Mouse (Mus musculus): ENCODE results near the gene March7. TPM values are rescaled to one million over a fixed set of nuclear protein-coding genes. Genes with fewer than 3 reads are reported as not detected.

The March7 gene
- polyA plus RNA-seq, 1 experiment from 2014 or later: 78.5 TPM

GRCm38 (mm10) chr2:60214683-60215082 lies 5.0 kb downstream of the March7 start:
- H3K4me1 ChIP-seq: peaks cover 27% of the 10 kb centered on the region
- no peak overlapping the region for H3K9ac ChIP-seq
- no peaks in the 10 kb centered on the region for H3K27me3 ChIP-seq
- H3K4me3 ChIP-seq (replicated peaks): no peak overlapping the region
- no peak for ATAC-seq (ENCODE audit: insufficient number of reproducible peaks, low FRiP score, low TSS enrichment, low read depth)
- WGBS: 92% methylated on average over 2 of the region's 2 CpGs
- H3K9me3 ChIP-seq (replicated peaks): no peaks in the 10 kb centered on the region
- H3K27ac ChIP-seq (replicated peaks): no peak overlapping the region
- H3K36me3 ChIP-seq: 0 out of 2 replicates have a peak, but pooled peaks cover 5% of the 10 kb centered on the region
- no peak overlapping the region for H3K4me2 ChIP-seq (replicated peaks)

GRCm38 (mm10) chr2:60216547-60217153 lies 7.0 kb downstream of the March7 start:
- no peak overlapping the region for H3K4me2 ChIP-seq (replicated peaks)
- no peak overlapping the region for H3K9ac ChIP-seq
- no peaks in the 10 kb centered on the region for H3K27me3 ChIP-seq
- 79% methylated on average over 4 of the region's 4 CpGs for WGBS
- peaks cover 24% of the 10 kb centered on the region for H3K4me1 ChIP-seq
- H3K9me3 ChIP-seq (replicated peaks): no peaks in the 10 kb centered on the region
- H3K4me3 ChIP-seq (replicated peaks): no peak overlapping the region
- no peak overlapping the region for H3K27ac ChIP-seq (replicated peaks)
- 0 out of 2 replicates have a peak, but pooled peaks cover 3% of the 10 kb centered on the region for H3K36me3 ChIP-seq
- no peak for ATAC-seq (ENCODE audit: insufficient number of reproducible peaks, low FRiP score, low TSS enrichment, low read depth)

DNA sequence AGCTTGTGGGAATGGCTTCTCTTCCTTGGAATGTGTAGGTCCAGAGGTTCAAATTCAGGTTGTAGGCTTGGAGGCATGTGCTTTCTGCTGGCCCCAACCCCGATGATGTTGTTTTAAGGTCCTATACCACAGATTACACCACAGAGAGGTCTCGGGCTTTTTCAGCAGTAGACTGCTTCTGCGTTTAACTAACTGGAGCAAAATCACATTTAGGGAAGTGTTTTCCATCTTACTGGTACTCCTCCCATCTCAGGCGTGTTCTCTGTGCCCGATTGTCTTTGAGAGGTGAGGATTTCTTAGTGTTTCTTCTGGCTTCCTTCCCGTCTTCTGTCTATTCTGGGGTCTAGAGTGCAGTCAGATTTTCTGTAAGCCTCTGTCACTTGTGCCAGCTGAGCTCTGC lies 7.9 kb downstream of the March7 start:
- 84% methylated on average over 6 of the region's 6 CpGs for WGBS
- Histone ChIP-seq H3K9me3 (replicated peaks) (no peaks in the 10 kb centered on the region), H3K4me2 (replicated peaks) (no peak overlapping the region), H3K27ac (replicated peaks) (no peak overlapping the region), H3K27me3 (no peaks in the 10 kb centered on the region), H3K9ac (no peak overlapping the region), H3K36me3 (no peaks in the 10 kb centered on the region), H3K4me3 (replicated peaks) (no peak overlapping the region), H3K4me1 (peaks cover 18% of the 10 kb centered on the region)
- no peak for ATAC-seq (ENCODE audit: insufficient number of reproducible peaks, low FRiP score, low TSS enrichment, low read depth)

- WGBS: 65% methylated on average over 6 of the region's 6 CpGs
- Histone ChIP-seq H3K4me1 (peaks cover 18% of the 10 kb centered on the region; the same call in 1 of the 2 replicates), H3K27ac (replicated peaks) (no peak overlapping the region), H3K4me2 (replicated peaks) (no peak overlapping the region), H3K4me3 (replicated peaks) (no peak overlapping the region), H3K36me3 (no peaks in the 10 kb centered on the region), H3K27me3 (no peaks in the 10 kb centered on the region), H3K9me3 (replicated peaks) (no peaks in the 10 kb centered on the region), H3K9ac (no peak overlapping the region)
- no peak for ATAC-seq (ENCODE audit: insufficient number of reproducible peaks, low FRiP score, low TSS enrichment, low read depth)
These were observed 11.5 kb downstream of the March7 start for GRCm38 (mm10) chr2:60221236-60221635.

DNA sequence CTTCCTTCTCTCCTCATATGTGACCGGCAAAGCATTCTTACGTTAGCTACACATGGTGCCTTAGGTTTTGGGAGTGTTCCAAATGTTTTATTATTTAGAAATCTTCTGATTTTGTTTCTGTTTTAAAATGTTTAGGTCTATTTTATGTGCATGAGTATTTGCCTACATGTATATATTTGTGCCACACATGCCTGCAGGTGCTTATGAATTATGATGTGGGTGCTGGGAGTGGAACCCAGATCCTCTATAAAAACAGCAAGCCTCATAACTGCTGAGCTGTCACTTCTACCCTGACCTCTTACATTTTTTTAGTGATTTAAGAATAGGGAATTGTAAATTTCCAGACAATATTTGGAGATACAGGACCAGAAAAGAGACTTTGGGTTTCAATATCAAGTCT lies 12.3 kb downstream of the March7 start:
- H3K4me1 ChIP-seq: 0 out of 2 replicates have a peak, but pooled peaks cover 15% of the 10 kb centered on the region
- H3K9ac ChIP-seq: no peak overlapping the region
- ATAC-seq (ENCODE audit: insufficient number of reproducible peaks, low FRiP score, low TSS enrichment, low read depth): no peak
- 49% methylated on average over 2 of the region's 2 CpGs for WGBS
- no peak overlapping the region for H3K27ac ChIP-seq (replicated peaks)
- H3K36me3 ChIP-seq: no peaks in the 10 kb centered on the region
- H3K4me3 ChIP-seq (replicated peaks): no peak overlapping the region
- H3K27me3 ChIP-seq: no peaks in the 10 kb centered on the region
- H3K4me2 ChIP-seq (replicated peaks): no peak overlapping the region
- no peaks in the 10 kb centered on the region for H3K9me3 ChIP-seq (replicated peaks)

DNA sequence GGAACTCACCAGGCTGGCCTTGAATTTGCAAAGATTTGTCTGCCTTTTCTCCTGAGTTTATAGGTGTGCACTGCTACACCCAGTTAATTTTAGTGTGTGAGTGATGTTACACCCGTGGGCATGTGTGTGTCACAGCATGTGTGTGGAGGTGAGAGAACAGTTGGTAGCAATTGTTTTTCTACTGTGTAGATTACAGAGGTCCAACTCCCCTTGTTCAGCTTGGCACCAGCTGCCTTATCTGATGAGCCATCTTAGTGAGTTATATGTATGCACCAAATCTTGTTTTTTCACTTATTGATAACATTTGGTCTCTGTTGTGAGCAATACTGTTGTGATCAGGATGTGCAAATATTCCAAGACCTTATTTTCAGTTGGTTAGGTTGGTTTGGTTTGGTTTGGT lies 13.8 kb downstream of the March7 start:
- Histone ChIP-seq H3K27me3 (no peaks in the 10 kb centered on the region), H3K27ac (replicated peaks) (no peak overlapping the region), H3K9ac (no peak overlapping the region), H3K4me1 (0 out of 2 replicates have a peak, but pooled peaks cover 10% of the 10 kb centered on the region), H3K36me3 (no peaks in the 10 kb centered on the region), H3K9me3 (replicated peaks) (no peaks in the 10 kb centered on the region), H3K4me3 (replicated peaks) (no peak overlapping the region), H3K4me2 (replicated peaks) (no peak overlapping the region)
- ATAC-seq (ENCODE audit: insufficient number of reproducible peaks, low FRiP score, low TSS enrichment, low read depth): no peak
- 67% methylated on average over 1 of the region's 1 CpGs for WGBS

GRCm38 (mm10) chr2:60228470-60228869 lies 18.8 kb downstream of the March7 start:
- H3K36me3 ChIP-seq: peaks cover 15% of the 10 kb centered on the region
- no peak overlapping the region for H3K4me2 ChIP-seq (replicated peaks)
- no peak for ATAC-seq (ENCODE audit: insufficient number of reproducible peaks, low FRiP score, low TSS enrichment, low read depth)

DNA sequence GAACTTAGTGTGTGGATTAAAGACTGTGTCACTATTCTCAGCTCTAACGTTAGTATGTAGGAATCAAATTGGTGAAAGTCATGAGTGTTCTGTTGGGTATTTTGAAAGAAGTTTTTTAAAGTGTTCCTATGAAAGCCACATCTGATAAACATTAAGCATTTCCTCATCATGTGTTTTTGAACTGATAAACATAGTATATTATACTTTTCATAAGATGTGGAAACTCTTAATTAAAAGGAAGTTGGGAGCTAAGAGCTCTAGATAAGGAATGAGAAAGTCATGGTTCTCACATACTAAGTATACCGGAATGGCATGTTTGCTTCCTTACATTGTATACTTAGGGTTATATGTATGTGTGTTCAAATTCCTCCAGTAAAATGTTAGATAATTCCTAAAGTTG lies 20.7 kb downstream of the March7 start:
- Histone ChIP-seq H3K27me3 (no peaks in the 10 kb centered on the region), H3K4me3 (replicated peaks) (no peak overlapping the region), H3K36me3 (peaks cover 25% of the 10 kb centered on the region), H3K27ac (replicated peaks) (no peak overlapping the region), H3K9ac (no peak overlapping the region), H3K9me3 (replicated peaks) (no peaks in the 10 kb centered on the region), H3K4me1 (no peaks in the 10 kb centered on the region), H3K4me2 (replicated peaks) (no peak overlapping the region)
- no peak for ATAC-seq (ENCODE audit: insufficient number of reproducible peaks, low FRiP score, low TSS enrichment, low read depth)
- 90% methylated on average over 2 of the region's 2 CpGs for WGBS

More at GRCm38 (mm10) chr2:60228470-60228869, 18.8 kb downstream of the March7 start:
- Histone ChIP-seq H3K9me3 (replicated peaks) (no peaks in the 10 kb centered on the region), H3K27ac (replicated peaks) (no peak overlapping the region), H3K27me3 (no peaks in the 10 kb centered on the region), H3K4me3 (replicated peaks) (no peak overlapping the region), H3K9ac (no peak overlapping the region), H3K4me1 (0 out of 2 replicates have a peak, but pooled peaks cover 3% of the 10 kb centered on the region)
- WGBS: 70% methylated on average over 1 of the region's 1 CpGs

DNA sequence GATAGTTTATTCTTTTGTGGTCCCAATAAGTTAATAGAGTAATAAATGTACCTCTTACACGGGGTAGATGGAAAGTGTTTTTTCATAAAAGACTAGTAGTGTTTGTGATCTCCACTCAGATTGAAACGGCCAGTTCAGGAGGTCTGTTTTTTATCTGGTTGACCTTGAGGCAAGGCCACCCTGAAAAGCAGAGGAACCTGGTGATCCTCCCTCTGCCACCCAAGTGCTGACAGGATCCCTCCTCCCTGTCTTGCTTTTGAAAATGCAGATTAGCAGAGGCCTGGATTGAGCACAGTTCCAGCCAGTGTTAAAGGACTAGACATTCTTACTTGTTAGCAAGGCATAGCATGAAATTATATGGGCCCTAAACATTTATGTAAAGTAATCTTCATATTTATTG lies 23.5 kb downstream of the March7 start:
- WGBS: 57% methylated on average over 2 of the region's 2 CpGs
- Histone ChIP-seq H3K9ac (no peak overlapping the region), H3K9me3 (replicated peaks) (no peaks in the 10 kb centered on the region), H3K27me3 (no peaks in the 10 kb centered on the region), H3K4me3 (replicated peaks) (no peak overlapping the region), H3K36me3 (peaks cover 37% of the 10 kb centered on the region), H3K4me2 (replicated peaks) (no peak overlapping the region), H3K4me1 (no peaks in the 10 kb centered on the region), H3K27ac (replicated peaks) (no peak overlapping the region)
- no peak for ATAC-seq (ENCODE audit: insufficient number of reproducible peaks, low FRiP score, low TSS enrichment, low read depth)

DNA sequence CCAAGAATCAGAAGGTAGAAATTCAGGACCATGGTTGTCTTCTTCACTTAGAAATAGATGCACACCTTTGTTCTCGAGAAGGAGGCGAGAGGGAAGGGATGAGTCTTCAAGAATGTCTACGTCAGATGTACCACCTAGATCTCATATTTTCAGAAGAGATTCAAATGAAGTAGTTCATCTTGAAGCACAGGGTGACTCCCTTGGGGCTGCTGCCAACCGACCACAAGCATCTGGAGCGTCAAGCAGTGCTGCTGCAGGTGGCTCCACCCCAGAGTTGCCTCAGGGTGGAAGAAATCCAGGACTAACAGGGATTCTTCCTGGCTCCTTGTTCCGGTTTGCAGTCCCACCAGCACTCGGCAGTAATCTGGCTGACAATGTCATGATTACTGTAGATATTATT lies 24.8 kb downstream of the March7 start:
- no peak for ATAC-seq (ENCODE audit: insufficient number of reproducible peaks, low FRiP score, low TSS enrichment, low read depth)
- H3K4me2 ChIP-seq (replicated peaks): no peak overlapping the region
- H3K4me1 ChIP-seq: no peaks in the 10 kb centered on the region
- no peaks in the 10 kb centered on the region for H3K27me3 ChIP-seq
- no peak overlapping the region for H3K27ac ChIP-seq (replicated peaks)
- peaks cover 48% of the 10 kb centered on the region for H3K36me3 ChIP-seq
- H3K9ac ChIP-seq: no peak overlapping the region
- 65% methylated on average over 7 of the region's 7 CpGs for WGBS
- H3K9me3 ChIP-seq (replicated peaks): no peaks in the 10 kb centered on the region
- H3K4me3 ChIP-seq (replicated peaks): no peak overlapping the region

DNA sequence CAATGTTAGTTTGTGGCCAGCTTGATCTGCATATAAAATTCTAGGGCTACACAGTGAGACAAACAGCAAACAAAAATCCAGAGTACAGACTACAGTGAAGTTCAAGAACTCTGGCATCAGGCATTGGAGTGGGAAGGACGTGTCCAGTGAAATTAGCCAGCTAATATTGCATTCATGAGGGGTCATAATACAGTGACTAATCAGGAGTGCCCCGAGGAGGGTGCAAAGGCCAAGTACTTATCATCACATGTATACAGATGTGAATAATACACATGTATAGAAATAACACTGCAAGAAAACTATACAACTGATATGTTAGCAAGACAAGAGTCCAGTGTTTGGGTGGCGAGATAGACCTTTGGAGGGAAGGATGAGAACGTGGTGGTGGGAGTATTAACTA lies 43.1 kb downstream of the March7 start:
- Histone ChIP-seq H3K4me2 (replicated peaks) (no peak overlapping the region), H3K4me1 (no peaks in the 10 kb centered on the region), H3K4me3 (replicated peaks) (no peak overlapping the region), H3K9ac (no peak overlapping the region), H3K27me3 (no peaks in the 10 kb centered on the region), H3K27ac (replicated peaks) (no peak overlapping the region), H3K9me3 (replicated peaks) (no peaks in the 10 kb centered on the region; the same call in 1 of the 2 replicates), H3K36me3 (peaks cover 33% of the 10 kb centered on the region)
- no peak for ATAC-seq (ENCODE audit: insufficient number of reproducible peaks, low FRiP score, low TSS enrichment, low read depth)
- 82% methylated on average over 4 of the region's 4 CpGs for WGBS

DNA sequence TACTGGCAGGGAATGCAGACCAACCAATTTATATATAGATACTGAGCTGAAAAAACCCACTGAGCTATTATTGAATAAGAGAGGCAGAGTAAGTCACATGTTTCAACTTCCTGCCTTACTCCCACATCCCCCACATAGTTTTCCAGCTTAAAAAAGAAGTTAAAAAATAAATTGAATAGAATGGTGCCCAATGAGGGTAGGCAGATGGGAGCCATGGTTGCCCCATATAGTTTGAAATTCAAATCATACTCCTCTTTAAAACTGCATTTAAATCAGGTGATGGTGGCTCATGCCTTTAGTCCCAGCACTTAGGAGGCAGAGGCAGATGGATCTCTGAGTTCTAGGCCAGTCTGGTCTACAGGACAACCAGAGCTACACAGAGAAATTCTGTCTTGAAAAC lies 43.8 kb downstream of the March7 start:
- ATAC-seq (ENCODE audit: insufficient number of reproducible peaks, low FRiP score, low TSS enrichment, low read depth): no peak
- Histone ChIP-seq H3K4me1 (no peaks in the 10 kb centered on the region), H3K36me3 (peaks cover 37% of the 10 kb centered on the region), H3K9me3 (replicated peaks) (no peaks in the 10 kb centered on the region; the same call in 1 of the 2 replicates), H3K27me3 (no peaks in the 10 kb centered on the region), H3K4me2 (replicated peaks) (no peak overlapping the region), H3K4me3 (replicated peaks) (no peak overlapping the region), H3K9ac (no peak overlapping the region), H3K27ac (replicated peaks) (no peak overlapping the region)
